Mouse (Mus musculus) myocyte (in vitro differentiated cells): ENCODE data around the gene Pde8b. TPM values are rescaled to one million over a fixed set of nuclear protein-coding genes. Genes with fewer than 3 reads are reported as not detected.

ENCODE experiments used
- H3K27me3 ChIP-seq: one replicate; pipeline ENCODE4 v1.6.1; 2011; ENCODE audit not compliant: control insufficient read depth, insufficient read depth, insufficient read length
- H3K36me3 ChIP-seq: one replicate; pipeline ENCODE4 v1.6.1; 2011; ENCODE audit not compliant: control insufficient read depth, insufficient read depth
- H3K4me2 ChIP-seq: one replicate; pipeline ENCODE4 v1.6.1; 2011; ENCODE audit warnings: low read depth, control low read depth
- H3K4me3 ChIP-seq: one replicate; pipeline ENCODE4 v1.5.1; 2011; ENCODE audit warnings: mild to moderate bottlenecking, control low read depth, moderate library complexity
- H3K79me2 ChIP-seq: one replicate; pipeline ENCODE4 v1.6.1; 2011; ENCODE audit not compliant: control insufficient read depth, insufficient read depth
- H3ac ChIP-seq: one replicate; pipeline ENCODE4 v1.6.1; 2011; ENCODE audit not compliant: control insufficient read depth, insufficient read length
- CEBPB ChIP-seq: IDR thresholded peaks from 2 replicates; pipeline ENCODE4 v1.6.1; 2011; ENCODE audit warnings: mild to moderate bottlenecking, moderate library complexity; ENCODE audit not compliant: poor library complexity, insufficient read depth, severe bottlenecking
- E2F4 ChIP-seq: IDR thresholded peaks from one replicate; pipeline ENCODE4 v1.6.1; 2011; ENCODE audit warnings: mild to moderate bottlenecking, control low read depth, moderate library complexity; ENCODE audit not compliant: insufficient read depth
- MAX ChIP-seq: IDR thresholded peaks from one replicate; pipeline ENCODE4 v1.6.1; 2011; ENCODE audit warnings: low read depth, mild to moderate bottlenecking, control low read depth
- MYOD1 ChIP-seq, 3 experiments: IDR thresholded peaks; one replicate each; pipeline ENCODE4 v1.6.1; 2011; ENCODE audit warnings: control low read depth in 2 of 3, low read depth in 2 of 3, mild to moderate bottlenecking in 2 of 3, moderate library complexity in 1 of 3; ENCODE audit not compliant: insufficient read length in 2 of 3, control insufficient read depth in 1 of 3
- MYOG ChIP-seq, 3 experiments: IDR thresholded peaks; one replicate each; pipeline ENCODE4 v1.6.1; 2011; ENCODE audit warnings: control low read depth in 2 of 3, low read depth in 2 of 3, mild to moderate bottlenecking in 2 of 3; ENCODE audit not compliant: insufficient read length in 2 of 3, control insufficient read depth in 1 of 3, insufficient read depth in 1 of 3
- POLR2A ChIP-seq: IDR thresholded peaks from one replicate; pipeline ENCODE4 v1.6.1; 2011; ENCODE audit warnings: low read depth, mild to moderate bottlenecking, control low read depth, moderate library complexity; ENCODE audit not compliant: insufficient read length
- POLR2AphosphoS2 ChIP-seq: IDR thresholded peaks from one replicate; pipeline ENCODE4 v1.6.1; 2011; ENCODE audit warnings: low read depth, control low read depth; ENCODE audit not compliant: insufficient read length
- REST ChIP-seq: IDR thresholded peaks from one replicate; pipeline ENCODE4 v1.6.1; 2011; ENCODE audit warnings: mild to moderate bottlenecking, control low read depth, moderate library complexity; ENCODE audit not compliant: insufficient read depth, insufficient read length
- SRF ChIP-seq: IDR thresholded peaks from one replicate; pipeline ENCODE4 v1.6.1; 2011; ENCODE audit warnings: low read depth; ENCODE audit not compliant: control insufficient read depth, insufficient read length
- TCF12 ChIP-seq: IDR thresholded peaks from one replicate; pipeline ENCODE4 v1.6.1; 2011; ENCODE audit warnings: mild to moderate bottlenecking, control low read depth; ENCODE audit not compliant: poor library complexity, insufficient read depth, severe bottlenecking
- TCF3 ChIP-seq: IDR thresholded peaks from one replicate; pipeline ENCODE4 v1.6.1; 2011; ENCODE audit warnings: low read depth, control low read depth; ENCODE audit not compliant: insufficient read length
- USF1 ChIP-seq: IDR thresholded peaks from one replicate; pipeline ENCODE4 v1.6.1; 2011; ENCODE audit warnings: low read depth, mild to moderate bottlenecking, control low read depth, moderate library complexity
- polyA plus RNA-seq: library from polyadenylated mRNA; unstranded; fragments of >200 nt; fragmentation: generic; extraction: Trizol; gene quantifications from one replicate; pipeline ENCODE4 v1.2.1, GENCODE M21; 2012; ENCODE audit warnings: missing spikeins

Pde8b gene
- polyA plus RNA-seq, 1 experiment, result 0.05 TPM

DNA sequence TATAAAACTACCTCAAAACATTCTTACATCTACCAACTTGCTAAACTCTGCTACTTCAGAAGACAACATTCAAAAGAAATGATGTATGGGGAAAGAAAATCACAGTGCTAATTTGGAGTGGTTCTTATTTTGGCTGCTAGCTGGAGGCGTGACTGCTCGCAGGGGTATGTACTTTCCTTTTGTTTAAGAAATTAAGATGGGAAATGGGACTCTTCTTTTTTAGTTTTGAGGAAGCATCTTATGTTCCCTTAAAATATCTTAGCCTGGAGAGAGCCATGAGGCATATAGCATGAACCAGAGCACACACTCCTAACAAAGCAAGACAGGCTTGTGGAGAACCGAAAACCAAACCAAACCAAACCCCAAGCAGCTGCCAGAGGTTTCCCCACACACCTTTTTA, 167.5 kb downstream of the Pde8b start:
- no peak overlapping the region for H3K4me2 ChIP-seq
- H3K4me3 ChIP-seq, result no peak overlapping the region
- peaks cover 18% of the 10 kb centered on the region for H3K27me3 ChIP-seq
- H3K79me2 ChIP-seq, result no peaks in the 10 kb centered on the region
- no peaks in the 10 kb centered on the region for H3K36me3 ChIP-seq
- no peak overlapping the region for H3ac ChIP-seq
- TF ChIP-seq E2F4 (no peak), MYOG (IDR thresholded peaks at IDR 0.05; ENCODE audit: control insufficient read depth in 1 of 3, insufficient read depth in 1 of 3, insufficient read length in 2 of 3, low read depth in 2 of 3) (no peak), MAX (no peak), POLR2AphosphoS2 (no peak), REST (no peak), MYOD1 (IDR thresholded peaks at IDR 0.05; ENCODE audit: control insufficient read depth in 1 of 3, insufficient read length in 2 of 3, low read depth in 2 of 3) (no peak), CEBPB (no peak), SRF (no peak), TCF12 (no peak), USF1 (no peak), POLR2A (no peak), TCF3 (no peak)

DNA sequence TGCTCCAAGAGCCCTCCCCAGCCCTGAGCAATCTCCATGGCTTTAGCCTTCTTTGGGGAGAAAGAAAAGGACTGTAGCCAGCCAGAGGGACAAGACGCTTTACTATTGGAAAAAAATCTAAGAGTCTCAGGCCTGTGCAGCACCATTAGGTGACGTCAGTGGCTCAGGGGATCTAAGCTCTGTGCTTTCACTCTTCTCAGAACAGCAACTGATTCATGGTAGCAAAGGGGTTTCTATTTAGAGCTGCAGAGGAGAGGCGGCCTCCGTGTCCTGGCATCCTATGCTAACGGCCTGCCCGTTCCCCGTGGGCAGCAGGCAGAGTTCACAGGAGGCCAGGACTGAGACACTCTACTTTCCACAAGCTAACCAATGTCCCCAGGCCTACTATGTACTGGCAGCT, 169.1 kb downstream of the Pde8b start:
- Histone ChIP-seq H3K36me3 (no peaks in the 10 kb centered on the region), H3K27me3 (peaks cover 18% of the 10 kb centered on the region), H3ac (no peak overlapping the region), H3K4me2 (no peak overlapping the region), H3K79me2 (no peaks in the 10 kb centered on the region), H3K4me3 (no peak overlapping the region)
- no peak for TF ChIP-seq MYOD1 (IDR thresholded peaks at IDR 0.05; ENCODE audit: control insufficient read depth in 1 of 3, insufficient read length in 2 of 3, low read depth in 2 of 3)

DNA sequence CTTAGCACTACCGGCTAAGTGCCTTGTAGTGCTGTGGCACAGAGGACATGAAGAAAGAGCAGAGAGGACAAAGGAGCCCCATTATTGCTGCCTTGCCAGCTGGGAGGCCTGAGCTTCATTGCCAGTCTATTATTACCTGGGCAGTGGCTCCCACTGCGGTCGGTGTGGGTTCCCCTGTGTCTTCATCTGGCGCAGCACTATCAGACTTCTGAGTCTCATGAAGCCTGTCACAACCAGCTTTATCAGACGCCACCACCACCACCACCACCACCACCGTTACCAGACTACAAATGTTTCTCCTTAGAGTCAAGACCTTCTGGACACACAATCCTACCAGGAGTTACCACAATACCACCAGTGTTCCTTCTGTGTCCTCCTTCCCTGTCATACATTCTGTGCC, 171.6 kb downstream of the Pde8b start:
- TF ChIP-seq POLR2AphosphoS2 (no peak), MAX (no peak), TCF12 (no peak), TCF3 (no peak), USF1 (no peak)
- no peak overlapping the region for H3K4me2 ChIP-seq
- H3K4me3 ChIP-seq, result no peak overlapping the region
- no peaks in the 10 kb centered on the region for H3K36me3 ChIP-seq
- no peak overlapping the region for H3ac ChIP-seq
- H3K79me2 ChIP-seq, result no peaks in the 10 kb centered on the region
- peaks cover 8% of the 10 kb centered on the region for H3K27me3 ChIP-seq

DNA sequence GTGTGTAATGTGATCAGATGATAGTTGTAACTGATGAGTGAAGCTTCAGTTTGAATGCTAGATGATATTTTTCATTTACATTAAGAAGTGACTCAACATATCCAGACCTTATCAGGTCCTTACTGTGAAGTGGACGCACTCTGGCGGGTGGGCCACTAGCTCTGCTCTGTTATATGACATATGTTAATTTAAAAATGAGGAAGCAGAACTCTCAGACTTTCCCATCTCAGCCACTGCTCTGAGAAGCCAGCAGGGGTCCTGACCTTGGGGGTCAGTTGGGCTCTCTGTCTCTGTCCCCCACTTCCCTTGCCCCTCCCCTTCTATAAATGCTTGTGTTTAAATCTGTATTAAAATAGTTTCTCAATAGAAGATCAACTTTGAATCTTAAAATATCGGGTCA, 172.4 kb downstream of the Pde8b start:
- H3K36me3 ChIP-seq, result no peaks in the 10 kb centered on the region
- H3K4me3 ChIP-seq, result no peak overlapping the region
- no peak for TF ChIP-seq MYOG (IDR thresholded peaks at IDR 0.05; ENCODE audit: control insufficient read depth in 1 of 3, insufficient read depth in 1 of 3, insufficient read length in 2 of 3, low read depth in 2 of 3)
- no peak overlapping the region for H3K4me2 ChIP-seq
- no peaks in the 10 kb centered on the region for H3K79me2 ChIP-seq
- H3ac ChIP-seq, result no peak overlapping the region
- peaks cover 6% of the 10 kb centered on the region for H3K27me3 ChIP-seq

DNA sequence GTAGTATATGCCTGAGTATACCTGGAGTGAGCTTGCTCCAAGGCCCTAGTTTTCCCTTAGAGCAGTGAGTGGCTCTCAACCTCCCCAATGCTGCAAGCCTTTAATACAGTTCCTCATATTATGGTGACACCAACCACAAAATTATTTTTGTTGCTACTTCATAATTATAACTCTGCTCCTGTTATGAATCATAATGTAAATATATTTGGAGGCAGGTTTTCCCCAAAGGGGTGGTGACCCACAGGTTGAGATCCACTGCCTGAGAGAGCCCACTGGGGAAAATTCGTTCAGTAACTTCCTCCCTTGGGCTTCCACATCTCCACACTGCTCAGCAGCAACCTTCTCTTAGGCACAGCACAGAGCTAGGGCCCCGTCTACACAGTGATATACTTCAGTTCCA, 174.0 kb downstream of the Pde8b start:
- Histone ChIP-seq H3ac (no peak overlapping the region), H3K79me2 (no peaks in the 10 kb centered on the region), H3K4me3 (no peak overlapping the region), H3K27me3 (peaks cover 6% of the 10 kb centered on the region), H3K4me2 (no peak overlapping the region), H3K36me3 (no peaks in the 10 kb centered on the region)
- no peak for TF ChIP-seq POLR2AphosphoS2
- TF ChIP-seq TCF12, result no peak
- TF ChIP-seq MYOG (IDR thresholded peaks at IDR 0.05; ENCODE audit: control insufficient read depth in 1 of 3, insufficient read depth in 1 of 3, insufficient read length in 2 of 3, low read depth in 2 of 3), result no peak
- no peak for TF ChIP-seq REST
- no peak for TF ChIP-seq POLR2A
- TF ChIP-seq E2F4, result no peak
- TF ChIP-seq MAX, result no peak
- no peak for TF ChIP-seq SRF
- TF ChIP-seq USF1, result no peak
- no peak for TF ChIP-seq MYOD1 (IDR thresholded peaks at IDR 0.05; ENCODE audit: control insufficient read depth in 1 of 3, insufficient read length in 2 of 3, low read depth in 2 of 3)
- no peak for TF ChIP-seq TCF3

DNA sequence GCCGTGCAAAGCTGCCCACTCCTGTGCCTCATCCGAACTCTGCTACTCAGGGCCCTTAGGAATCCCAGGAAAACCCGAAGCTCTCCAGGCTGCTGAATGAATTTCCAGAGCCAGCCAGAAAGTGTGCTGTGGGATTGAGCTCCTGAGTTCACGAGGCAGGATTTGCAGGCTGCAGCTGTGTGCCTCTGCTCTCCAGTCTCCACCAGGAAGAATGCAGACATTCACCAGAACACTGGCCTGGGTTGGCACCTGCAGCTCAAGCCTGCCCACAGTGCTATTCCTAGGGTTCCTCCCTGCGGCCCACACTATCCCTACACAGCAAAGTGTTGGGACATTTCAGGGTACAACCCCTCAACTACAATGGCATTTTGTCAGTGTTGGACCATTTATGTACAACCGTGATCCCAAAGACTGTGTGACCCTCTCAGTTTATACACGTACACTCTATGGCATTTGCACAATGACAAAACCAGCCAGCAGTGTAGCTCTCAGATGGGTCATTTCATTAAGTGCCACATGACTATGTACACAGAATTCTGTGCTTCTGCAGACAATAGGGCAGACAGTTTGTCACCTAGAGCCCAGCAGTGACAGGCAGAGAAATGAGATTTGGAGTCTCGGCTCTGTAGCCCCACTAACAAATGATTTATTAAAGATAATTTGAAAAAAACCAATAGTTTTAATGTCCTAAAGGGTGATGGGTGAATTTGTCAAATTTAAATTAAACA, 176.5 kb downstream of the Pde8b start:
- no peaks in the 10 kb centered on the region for H3K79me2 ChIP-seq
- H3K36me3 ChIP-seq, result no peaks in the 10 kb centered on the region
- H3K27me3 ChIP-seq, result peaks cover 6% of the 10 kb centered on the region
- no peak for TF ChIP-seq REST
- no peak for TF ChIP-seq MYOG (IDR thresholded peaks at IDR 0.05; ENCODE audit: control insufficient read depth in 1 of 3, insufficient read depth in 1 of 3, insufficient read length in 2 of 3, low read depth in 2 of 3)
- TF ChIP-seq POLR2A, result no peak
- TF ChIP-seq POLR2AphosphoS2, result no peak
- no peak for TF ChIP-seq E2F4
- TF ChIP-seq CEBPB, result no peak
- TF ChIP-seq MYOD1 (IDR thresholded peaks at IDR 0.05; ENCODE audit: control insufficient read depth in 1 of 3, insufficient read length in 2 of 3, low read depth in 2 of 3), result no peak
- TF ChIP-seq TCF3, result no peak
- TF ChIP-seq TCF12, result no peak
- no peak for TF ChIP-seq SRF
- no peak for TF ChIP-seq MAX
- TF ChIP-seq USF1, result no peak
- H3K4me3 ChIP-seq, result no peak overlapping the region
- no peak overlapping the region for H3K4me2 ChIP-seq
- H3ac ChIP-seq, result no peak overlapping the region
